Mouse (Mus musculus) kidney, postnatal 4 days (tissue): Measurements from ENCODE around the gene Gsn.

ENCODE experiments used
- DNase-seq, 2 experiments: peaks; one replicate each; pipeline ENCODE4 v3.0.0; 2021; ENCODE audit warnings: mixed read lengths in 2 of 2

Gene Gsn

DNA sequence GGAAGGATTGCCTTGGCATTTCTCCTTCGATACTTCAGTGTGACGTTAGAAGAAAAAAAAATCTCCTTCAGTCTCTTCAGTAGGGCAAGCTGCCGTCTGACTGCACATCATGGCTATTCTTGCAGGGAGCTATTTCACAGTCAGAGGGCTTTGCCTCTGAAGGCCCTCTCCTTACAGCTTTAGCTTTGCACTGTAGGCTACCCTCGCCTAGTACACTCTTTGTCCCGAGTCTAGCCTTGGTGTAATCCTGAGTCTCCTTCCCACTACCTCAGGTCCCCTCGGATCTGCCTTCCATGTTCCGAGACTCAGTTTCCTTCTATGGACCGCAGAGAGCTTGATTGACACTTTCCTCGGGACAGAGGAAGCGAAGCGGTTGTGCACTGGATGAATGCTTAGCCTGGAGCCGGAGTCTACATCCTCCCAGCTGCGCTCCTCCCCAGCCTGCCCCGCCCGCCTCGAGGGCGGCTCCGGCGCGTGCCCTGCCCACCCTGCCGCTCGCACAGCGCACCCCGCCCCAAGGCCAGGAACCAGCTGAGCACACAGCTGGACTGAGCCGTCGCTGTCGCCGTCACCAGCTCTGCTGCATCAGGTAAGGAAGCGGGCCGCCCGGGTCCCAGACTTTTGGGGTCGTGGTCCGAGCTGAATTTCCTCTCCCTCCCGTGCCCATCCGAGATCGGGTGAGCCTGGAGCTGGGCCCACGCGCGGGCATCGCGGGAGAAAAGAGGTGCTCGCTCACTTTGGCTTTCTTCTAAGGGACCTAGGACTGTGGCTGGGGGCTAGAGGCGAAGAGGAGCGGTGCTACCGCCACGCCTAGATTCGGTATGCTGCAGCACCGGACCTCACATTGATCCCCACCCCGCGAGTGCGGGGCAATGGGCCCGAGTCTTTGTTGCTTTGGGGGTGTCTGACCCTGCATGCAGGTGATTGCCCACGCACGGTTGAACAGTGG, at the start of gene Gsn:
Gene Gsn, plus strand, starts transcription at position 496 of the 949 bp plus-strand sequence.
- DNase-seq: peak; percentile 89 to 93

DNA sequence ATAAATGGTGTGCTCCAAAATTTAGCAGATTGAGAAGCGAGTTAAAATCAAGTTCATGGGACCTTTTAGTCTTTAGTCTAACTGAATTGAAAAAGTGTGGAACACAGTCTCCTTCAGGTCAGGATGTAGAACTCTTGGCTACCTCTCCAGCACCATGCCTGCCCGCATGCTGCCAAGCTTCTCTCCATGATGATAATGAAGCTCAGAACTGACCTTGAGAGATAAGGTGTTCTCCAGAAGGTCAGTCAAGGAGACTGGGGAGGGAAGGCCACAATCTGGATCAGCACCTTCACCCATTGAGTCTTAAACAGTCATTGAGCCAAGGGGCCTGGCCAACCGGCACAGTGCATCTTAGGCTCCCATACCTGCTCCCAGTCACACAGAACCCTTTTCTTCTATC, 49.4 kb upstream of the Gsn start:
- no peak for DNase-seq

GRCm38 (mm10) chr2:35208054-35208453, 48.1 kb upstream of the Gsn start:
- no peak for DNase-seq

GRCm38 (mm10) chr2:35208931-35209665, 47.1 kb upstream of the Gsn start:
- DNase-seq: no peak

GRCm38 (mm10) chr2:35211681-35212080, 44.5 kb upstream of the Gsn start:
- DNase-seq: no peak

DNA sequence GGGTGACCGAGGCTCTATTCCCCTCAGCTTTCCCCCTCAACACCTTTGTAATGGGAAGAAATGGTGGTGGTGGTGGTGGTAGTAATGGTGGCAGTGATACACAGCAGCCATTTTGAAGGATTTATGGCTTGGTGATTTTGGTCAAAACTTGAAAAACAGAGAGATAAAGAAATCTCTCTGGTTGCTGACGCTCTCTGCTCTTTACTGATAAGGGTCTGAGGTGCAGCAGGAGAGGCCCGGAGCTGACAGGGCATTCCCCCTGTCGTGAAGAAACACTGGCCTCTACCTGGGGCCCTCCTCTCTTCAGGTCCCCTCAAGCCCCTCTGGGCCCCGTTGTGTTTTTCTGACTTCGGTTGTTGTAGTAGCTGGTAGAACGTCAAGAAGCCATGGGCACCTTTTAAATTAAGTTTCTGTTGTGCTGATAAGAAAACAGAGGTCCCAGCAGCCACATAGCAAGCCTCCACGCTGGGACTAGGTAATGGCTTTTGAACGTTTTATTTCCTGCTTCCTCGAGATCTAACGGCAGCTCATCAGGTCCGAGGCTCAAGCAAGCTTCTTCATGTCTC, 42.8 kb upstream of the Gsn start:
- no peak for DNase-seq

- DNase-seq: peak; percentile 90 to 92
Observed at GRCm38 (mm10) chr2:35214881-35215358, 41.3 kb upstream of the Gsn start.

DNA sequence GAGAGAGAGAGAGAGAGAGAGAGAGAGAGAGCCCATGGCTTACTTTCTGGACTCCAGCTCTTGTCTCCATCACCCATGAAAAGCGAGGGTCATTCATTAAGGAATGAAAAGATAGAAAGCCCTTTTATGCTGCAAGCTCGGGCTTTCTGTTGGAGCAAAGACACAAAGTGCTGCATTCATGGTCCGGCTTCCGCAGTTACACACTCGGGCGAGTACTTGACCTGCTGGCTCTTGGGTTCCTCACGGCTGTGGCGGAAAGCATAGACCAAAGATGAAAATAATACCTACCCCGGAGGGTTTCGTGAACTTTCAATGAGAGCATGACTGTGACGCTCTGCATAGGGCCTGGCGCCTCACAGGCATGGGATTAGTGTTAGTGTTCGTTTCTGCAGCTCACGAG, 40.8 kb upstream of the Gsn start:
- DNase-seq: peak in 1 of 2 experiments; percentile 41

DNA sequence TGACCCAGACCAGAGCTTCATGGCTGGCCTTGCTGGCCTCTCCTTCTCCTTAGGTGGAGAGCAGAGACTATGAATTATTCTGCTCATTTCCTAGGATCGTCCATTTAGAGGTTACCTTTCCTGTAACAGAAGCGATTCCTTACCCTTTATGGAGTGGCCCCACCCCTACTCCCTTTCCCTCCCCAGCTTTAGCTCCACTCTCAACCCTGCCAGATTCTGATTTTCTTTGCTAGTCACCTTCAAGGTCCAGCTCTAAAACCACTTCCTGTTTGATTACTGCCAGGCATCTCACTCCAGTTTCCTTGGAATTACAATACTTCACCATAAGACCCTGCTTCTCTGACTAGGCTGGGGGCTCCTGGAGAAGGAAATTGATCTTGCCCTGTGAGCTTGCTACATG, 39.5 kb upstream of the Gsn start:
- DNase-seq: no peak

DNA sequence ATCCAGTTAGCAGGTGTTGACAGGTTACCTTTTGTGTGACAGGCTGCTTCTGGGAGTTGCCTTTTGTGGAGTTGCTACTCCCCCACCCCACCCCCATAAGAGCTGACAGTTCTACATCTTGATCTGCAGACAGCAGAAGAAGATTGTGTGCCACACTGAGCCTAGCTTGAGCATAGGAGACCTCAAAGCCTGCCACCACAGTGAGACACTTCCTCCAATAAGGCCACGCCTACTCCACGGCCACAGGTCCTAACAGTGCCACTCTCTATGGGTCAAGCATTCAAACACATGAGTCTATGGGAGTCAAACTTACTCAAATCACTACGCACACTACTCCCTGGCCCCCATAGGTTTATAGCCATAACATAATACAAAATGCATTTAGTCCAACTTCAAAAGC, 37.4 kb upstream of the Gsn start:
- DNase-seq: no peak

DNA sequence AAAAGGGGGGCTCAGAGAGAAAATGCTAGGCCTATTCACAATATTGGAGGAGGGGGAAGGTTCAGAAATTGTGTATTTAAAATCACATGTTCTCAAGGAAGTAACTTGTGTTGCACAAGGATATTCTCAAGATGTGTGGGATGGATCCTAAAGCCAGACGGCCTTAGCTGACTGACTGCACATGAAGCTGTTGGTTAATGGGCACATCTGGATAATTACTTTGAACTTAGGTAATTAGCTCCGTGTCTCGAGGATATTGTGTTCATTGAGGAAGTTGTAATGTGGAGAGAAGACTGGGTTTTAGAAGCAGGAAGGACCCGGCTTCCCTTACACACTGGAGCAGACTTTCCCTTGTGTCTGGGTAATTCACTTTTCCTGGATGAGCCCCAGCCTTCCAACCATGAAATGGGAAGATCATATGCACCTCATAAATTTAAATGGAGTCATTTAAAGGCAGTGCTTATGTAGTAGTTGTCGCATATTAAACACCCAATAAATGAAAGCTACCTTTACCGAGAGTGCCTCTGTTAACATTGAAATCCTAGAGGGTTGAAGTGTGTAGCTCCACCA, 33.3 kb upstream of the Gsn start:
- DNase-seq: no peak

- no peak for DNase-seq
Observed at GRCm38 (mm10) chr2:35224285-35224684, 31.9 kb upstream of the Gsn start.

DNA sequence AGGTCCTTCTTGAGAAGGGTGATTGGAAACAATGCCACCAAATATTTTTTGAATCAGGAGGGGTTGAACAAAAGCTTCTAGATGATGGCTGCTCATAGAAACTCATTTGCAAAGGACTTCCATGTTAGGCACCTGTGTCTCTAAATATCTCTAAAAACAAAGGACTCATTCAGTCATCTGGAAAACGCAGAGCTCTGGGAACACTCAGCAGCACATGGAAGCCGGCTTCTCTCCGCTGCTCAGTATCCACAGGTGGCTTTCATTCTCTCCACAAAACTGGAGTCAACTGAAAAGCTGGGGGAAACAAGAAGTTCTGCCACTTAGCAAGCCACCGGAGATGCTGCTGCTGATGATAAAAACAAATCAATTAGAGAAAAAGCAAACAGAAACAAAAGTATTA, 28.0 kb upstream of the Gsn start:
- DNase-seq: no peak

DNA sequence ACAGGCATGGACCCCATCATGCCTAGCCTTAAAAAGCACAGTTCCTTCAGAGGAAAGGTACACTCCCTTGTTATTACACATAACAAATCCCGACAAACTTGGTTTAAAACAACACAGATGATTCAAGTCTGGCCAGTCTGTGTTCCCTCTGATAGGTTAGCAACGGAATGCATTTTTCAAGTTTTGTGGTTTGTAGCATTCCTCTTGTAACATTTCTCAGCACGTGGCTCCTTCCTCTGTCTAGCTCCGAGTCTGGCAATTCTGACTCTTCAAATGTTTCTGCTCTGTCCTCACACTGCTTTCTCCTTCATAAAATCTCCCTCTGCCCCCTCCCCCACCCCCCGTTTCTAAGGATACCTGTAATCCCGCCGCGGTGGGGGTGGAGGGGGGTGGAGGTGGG, 26.0 kb upstream of the Gsn start:
- no peak for DNase-seq

- DNase-seq: peak; percentile 66 to 75
Observed at GRCm38 (mm10) chr2:35231871-35232270, 24.3 kb upstream of the Gsn start.

GRCm38 (mm10) chr2:35232595-35233445, 23.4 kb upstream of the Gsn start:
- no peak for DNase-seq

DNA sequence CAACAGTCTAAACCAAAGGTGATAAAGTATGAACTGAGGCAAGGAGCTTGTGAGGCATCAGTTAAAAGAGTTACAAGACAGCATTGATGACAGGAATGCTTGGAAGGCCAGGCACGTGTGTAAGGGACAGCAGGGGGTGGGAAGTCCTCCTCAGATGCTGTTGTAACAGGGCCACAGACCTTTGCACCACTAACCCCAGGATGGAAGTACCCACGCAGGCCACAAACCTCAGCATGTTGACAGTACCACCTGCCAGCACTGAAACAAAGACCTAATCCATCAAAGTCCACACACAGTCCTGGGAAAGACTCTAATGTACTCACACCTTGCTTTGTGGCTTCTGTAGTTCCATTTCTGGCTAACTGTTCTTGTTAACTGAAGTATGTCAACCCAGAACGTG, 22.3 kb upstream of the Gsn start:
- no peak for DNase-seq

- DNase-seq: peak in 1 of 2 experiments; percentile 33
Observed at GRCm38 (mm10) chr2:35235021-35235420, 21.2 kb upstream of the Gsn start.

GRCm38 (mm10) chr2:35244241-35244640, 11.9 kb upstream of the Gsn start:
- no peak for DNase-seq

- DNase-seq: no peak
Observed at GRCm38 (mm10) chr2:35247763-35248162, 8.4 kb upstream of the Gsn start.

GRCm38 (mm10) chr2:35252733-35253132, 3.4 kb upstream of the Gsn start:
- no peak for DNase-seq

DNA sequence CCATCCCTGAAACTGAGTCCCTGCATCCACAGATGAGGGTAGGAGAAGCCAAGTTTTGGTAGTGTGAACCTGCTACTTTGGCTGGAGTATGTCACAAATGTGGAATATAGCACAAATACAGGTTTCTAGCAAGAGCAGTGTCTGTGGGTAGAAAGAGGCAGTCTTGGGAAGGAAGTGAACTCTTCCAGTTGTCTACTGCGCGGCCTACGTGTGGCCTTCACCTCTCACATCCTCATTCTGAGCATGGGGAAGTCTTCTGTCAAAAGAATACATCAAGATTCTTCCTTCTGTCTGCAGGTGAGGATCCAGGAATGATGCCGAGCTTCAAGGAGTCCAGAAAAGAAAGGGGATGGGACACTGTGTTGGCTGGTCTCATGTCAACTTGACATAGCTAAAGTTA, 2.4 kb upstream of the Gsn start:
- no peak for DNase-seq
